Mouse (Mus musculus): ENCODE measurements around the gene Taf5.

The Taf5 gene

DNA sequence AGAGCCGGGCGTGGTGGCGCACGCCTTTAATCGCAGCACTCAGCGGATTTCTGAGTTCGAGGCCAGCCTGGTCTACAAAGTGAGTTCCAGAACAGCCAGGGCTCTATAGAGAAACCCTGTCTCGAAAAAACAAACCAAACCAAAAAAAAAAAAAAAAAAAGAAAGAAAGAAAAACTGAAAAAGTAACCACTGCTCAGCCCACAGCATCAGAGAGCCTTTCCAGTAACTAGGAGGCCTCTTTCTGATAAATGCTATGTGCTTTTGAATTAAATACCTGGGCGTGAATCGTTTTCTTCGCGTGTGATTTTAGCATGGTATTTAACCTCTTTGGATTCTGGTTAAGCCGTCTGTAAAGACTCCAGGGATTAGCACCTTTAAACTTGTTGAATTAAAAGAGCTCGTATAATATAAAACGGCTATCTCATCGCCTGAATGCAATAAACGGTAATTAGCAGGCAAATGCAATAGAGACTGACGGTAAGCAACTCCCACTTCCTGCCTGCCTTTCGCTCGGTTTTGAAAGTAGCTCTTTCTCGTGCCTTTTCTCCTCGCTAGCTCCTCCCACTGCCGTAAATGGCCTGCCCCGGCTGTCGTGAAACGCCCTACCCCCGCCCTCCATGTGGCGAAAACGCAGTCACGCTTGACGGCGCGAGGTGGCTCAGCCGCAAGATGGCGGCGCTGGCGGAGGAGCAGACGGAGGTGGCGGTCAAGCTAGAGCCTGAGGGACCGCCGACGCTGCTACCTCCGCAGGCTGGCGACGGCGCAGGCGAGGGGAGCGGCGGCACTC lies at the start of gene Taf5:
TSS of gene Taf5 (plus strand) at position 651 of the 787 bp plus-strand sequence.
- DNase-seq = peak; percentile 98 to 99

DNA sequence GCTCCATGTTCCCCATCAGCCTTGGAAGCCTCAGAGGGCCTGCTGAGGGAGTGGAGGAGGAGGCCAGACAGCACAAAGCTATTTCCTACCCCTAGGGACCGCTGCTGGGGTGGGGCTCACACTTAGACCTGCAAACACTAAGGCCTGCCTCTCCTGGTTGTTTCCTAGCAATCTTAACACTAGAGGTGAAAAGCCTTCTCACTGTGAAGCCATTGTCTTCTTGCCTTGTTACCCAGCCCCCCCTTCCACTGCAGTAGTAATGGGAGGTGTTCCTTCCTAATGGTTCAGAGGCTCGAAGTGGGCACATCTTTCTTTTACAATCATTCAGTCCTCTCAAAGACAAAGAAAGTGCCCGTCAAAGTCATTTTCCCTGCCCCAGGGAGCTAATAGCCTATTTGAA lies 49.7 kb upstream of the Taf5 start:
- no peak for DNase-seq

DNA sequence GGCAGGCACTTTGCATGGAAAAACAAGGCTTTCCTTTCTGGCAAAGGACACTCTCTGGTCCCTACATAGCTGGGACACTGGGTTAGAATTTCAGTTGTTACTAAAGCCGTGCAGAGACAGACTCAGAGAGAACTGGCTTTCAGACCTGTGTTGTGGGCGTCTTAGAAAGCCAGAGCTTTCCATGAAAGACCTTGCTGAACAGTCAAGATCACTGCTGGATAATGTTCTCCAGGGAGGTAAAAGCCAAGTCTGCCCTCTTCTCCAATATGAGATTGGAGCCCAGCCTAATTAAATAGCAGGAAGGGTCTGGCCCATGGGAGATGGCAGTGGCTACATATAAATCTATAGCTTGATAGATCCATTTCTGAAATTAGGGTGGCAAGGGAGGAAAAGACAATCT lies 49.2 kb upstream of the Taf5 start:
- DNase-seq = no peak

DNA sequence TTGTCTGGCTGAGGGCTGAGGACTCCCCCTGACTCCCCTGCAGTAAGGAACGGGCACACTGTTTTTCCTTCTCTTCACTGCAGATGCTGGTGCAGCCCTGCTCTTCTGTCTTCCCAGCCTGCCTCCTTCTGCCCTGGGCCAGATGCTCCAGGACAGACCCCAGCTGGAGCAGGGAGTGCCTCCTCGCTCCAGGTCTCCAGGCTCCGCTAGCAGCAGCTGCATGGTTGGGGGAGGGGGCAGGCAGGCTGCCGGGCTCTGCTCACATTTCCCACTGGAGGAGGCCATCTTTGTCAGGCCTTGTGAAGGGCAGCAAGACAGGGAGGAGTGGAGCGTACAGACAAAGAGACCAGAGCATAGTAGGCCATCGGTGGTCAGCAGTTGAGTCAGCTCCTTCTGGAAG lies 48.2 kb upstream of the Taf5 start:
- no peak for DNase-seq

DNA sequence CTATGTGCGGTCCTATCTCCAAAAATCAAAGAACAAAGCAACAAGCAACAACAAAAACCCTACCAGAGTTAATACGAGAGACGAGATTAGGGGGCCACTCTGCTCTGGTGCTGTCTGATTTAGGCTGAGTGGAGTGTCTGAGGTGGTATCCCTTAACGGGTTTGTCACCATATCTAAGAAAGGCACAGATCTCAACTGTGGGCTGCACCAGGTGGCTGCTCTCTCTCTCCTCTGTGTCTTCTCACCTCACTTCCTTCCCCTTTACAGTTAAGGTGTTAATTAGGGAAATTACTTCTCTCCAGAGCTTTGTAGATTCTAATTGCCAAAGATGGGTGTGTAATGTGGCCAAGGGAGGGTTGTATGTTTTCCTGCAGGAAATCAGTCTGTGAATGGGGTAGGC lies 44.8 kb upstream of the Taf5 start:
- no peak for DNase-seq

DNA sequence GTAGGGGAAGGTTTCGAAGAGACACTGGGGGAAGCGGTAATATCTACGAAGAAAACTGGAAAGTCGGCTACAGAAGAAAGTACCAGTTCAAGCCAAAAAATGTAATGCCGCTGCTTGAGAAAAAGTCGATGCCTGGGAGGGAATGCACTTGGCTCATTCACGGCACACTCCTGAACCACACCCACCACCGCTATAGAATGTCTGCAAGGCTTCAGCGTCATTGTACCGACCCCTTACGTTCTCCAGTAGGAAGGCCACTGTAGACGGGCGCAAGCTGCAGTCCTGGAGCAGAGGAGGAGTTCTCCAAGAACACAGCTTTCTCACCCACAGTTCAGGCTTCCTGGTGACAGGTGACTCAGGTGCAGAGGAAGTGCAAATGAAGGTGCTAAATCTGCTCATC lies 44.0 kb upstream of the Taf5 start:
- no peak for DNase-seq

DNA sequence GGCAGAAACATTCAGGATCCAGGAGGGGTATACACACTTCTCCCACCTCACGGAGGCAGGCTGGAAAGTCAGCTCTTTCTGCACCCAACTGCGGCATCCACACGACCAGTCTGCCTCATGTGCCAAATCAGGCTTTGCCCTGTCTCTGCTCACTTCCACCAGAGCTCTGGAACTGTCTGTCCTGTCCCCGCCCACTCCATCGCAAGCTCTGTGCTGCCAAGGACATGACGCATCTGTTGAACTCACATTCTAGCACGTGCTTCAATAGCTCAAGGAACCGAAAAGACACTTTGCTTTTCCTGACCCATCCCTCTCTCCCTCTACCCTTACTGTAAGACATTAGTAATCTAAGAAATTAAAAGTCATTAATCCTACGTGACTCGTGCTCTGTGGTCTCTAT lies 42.6 kb upstream of the Taf5 start:
- DNase-seq = peak; percentile 21 to 55

DNA sequence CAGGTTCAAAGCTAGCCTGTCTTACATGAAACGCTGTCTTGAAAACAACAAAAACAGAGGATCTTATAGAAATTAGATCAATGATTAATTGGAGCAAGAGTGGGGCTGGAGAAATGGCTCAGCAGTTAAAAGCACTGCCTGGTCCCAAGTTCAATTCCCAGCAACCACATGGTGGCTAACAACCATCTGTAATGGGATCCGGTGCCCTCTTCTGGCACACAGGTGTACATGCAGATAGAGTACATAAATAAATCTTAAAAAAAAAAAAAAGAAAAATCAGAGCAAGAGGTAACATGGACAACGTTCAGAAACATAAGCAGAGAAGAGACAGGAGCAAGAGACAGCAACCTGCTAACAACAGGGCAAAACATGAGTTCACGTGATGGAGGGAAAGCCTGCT lies 41.0 kb upstream of the Taf5 start:
- DNase-seq = no peak

DNA sequence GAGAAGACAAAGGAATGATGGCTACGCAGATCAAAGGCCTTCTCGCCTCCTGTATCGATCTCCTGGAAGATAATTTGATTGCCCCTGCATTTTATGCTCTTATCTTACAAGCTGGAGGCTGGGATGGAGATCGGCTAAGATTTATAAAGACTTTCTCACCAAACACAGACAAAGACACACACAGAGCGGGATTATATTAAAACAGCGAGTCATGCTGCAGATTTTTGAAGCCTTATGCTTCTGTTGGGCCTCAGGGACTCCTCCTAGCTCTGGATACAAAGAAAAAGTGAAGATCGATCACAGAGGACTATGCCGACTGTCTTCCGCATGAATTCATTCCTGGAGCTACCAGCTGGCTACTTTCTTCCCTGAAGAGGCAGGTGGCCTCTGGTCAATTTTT lies 37.8 kb upstream of the Taf5 start:
- DNase-seq = no peak

DNA sequence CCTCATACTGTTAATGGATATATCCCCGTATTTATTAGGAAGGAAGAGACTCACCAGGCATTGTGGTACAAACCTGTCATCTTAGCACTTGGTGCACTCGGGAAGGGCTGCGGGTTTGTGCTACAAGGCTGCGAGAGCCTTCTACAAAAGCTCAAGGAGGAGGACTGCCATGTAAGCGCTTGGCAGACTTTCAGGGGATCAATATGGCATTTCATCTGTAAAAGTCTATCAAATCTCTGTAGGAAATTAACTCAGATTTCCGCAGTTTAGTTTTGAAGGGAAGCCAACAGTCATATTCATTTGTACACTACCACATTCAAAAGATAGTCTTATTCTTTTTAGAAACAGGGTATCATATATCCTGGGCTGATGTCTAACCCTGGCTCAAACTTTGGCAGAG lies 35.8 kb upstream of the Taf5 start:
- DNase-seq = no peak

DNA sequence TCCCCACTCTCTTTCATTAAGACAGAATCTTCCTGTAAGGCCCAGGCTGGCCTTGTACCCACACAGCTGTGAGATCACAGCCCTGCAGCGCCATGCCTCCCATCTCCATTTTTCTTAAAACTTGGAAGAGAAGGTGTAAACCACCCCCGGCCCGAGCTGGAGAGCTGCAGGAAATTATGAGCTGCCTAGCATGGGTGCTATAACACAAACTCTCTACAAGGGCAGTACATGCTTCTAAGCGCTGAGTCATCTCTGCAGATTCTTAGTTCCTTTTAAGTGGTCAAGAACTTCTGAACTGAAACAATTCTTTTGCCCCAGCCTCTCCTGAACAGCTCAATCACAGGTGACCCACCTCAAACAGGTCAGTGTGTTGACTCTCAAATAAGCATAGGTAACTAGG lies 32.6 kb upstream of the Taf5 start:
- no peak for DNase-seq

DNA sequence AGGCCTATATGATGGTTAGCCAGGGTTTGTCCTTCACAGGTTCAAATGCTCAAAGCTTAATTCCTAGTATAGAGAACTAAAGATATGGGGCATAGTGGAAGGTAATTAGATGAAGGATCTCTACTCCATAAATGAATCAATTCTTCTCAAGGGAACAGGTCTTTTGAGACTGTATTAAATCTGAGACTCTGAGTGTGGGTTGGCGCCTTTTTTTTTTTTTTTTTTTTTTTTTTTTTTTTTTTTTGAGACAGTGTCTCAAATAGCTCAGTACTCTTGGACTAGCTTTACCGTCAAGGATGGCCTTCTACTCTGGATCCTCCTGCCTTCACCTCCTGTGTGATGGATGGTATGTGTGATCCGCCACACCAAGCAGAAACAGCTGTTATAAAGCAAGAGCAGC lies 30.9 kb upstream of the Taf5 start:
- DNase-seq = no peak

DNA sequence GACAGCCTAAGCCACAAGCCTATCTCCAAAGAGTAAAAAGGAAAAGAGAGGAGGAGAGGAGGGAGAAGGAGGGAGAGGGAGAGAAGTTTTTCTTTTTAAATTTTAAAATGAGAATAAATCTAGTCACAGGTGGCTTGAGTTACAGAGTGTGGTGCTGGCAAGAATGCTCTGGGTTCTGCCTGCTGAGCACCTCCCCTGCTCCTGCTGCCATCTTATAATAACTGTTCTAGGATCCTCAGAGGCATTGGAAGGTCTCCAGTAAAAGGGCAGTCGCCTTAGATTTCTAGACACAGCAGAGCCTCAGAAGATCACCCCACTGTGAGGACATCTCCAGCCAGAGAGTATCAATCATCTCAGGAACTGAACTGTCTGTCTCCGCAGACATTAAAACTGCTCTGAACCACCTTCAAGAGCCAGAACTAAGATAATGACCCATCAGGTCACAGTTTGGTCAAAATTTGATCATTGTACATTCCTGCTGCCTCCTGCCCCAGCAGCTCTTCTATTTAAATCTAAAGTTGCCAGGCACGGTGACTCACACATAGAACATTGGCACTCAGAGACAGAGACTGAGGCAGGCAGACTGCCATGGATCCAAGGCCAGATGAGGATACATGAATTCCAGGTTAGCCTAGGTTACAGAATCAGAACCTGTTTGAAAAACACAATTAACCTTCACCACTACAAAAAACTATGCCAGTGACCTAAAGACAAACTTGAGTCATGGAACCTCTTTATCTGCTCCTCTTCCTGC lies 26.6 kb upstream of the Taf5 start:
- DNase-seq = no peak

DNA sequence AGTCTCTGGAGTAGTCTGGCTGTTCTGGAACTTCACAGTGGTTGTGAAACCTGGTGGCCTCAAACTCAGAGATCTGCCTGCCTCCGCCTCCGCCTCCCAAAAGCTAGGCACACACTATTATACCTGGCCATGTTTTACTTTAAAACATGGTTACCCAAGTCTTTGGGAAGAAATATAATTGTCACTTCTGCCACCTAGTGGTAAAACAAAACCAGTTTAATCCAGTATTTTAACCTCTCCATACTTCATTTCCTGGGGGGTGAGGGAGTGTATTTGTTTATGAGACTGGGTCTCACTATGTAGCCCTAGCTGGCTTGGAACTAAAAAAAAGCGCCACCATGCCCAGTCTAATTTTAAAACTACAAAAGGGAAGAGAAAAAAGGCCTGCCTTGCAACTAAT lies 23.9 kb upstream of the Taf5 start:
- DNase-seq = no peak

DNA sequence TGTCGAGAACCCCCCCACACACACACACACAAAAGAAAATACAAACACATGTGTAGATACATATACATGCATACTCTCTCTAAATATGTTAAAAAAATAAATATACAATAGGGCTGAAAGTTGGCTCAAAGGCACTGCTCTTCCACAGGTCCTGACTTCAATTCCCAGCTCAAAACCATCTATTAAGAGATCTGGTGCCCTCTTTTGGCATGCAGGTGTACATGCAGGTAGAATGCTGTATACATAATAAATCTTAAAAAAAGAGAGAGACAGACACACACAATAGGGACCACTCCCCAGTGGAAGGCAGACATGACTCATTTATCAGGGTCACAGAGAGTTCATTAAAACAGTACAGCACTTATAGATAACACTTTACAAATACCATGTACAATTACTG lies 21.2 kb upstream of the Taf5 start:
- no peak for DNase-seq

DNA sequence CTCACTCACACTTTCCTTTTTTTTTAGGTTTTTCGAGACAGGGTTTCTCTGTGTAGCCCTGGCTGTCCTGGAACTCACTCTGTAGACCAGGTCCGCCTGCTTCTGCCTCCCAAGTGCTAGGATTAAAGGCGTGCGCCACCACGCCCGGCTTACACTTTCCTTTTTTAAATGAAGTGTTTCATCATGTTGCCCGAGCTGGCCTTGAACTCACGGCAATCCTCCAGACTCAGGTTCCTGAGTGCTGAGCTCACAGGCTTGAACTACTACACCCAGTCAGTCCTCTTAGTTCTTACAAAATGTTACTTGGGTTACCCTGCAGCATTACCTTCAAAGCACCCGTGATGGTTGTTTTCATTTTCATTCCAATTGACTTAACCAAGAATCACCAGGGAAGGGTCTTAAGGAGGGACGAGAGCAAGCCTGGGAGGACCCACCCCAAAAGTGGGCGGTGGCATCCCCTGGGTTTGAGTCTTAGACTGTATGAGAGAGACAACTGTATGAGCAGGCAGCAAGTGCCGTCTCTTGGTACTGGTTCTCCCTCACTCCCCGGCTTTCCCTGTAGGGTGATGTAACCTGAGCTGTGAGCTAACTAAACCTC lies 20.2 kb upstream of the Taf5 start:
- DNase-seq = no peak

DNA sequence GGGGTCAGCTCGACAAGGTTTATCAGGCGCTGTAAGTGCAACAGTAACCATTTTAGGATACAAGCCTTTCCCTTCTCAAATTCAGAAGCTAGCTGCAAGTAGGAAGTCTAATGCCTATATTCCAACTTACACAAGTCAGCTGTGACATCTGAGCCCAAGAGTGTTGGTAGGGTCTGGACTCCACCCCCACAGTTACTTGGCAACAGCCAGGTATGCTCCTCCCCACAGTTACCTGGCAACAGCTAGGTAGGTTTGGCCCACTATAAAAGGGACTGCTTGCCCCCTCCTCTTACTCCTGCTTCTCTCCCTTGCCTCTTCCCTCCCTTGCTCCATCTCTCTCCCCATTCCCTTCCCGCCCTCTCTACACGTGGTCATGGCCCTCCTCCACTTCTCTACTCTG lies 18.5 kb upstream of the Taf5 start:
- no peak for DNase-seq

DNA sequence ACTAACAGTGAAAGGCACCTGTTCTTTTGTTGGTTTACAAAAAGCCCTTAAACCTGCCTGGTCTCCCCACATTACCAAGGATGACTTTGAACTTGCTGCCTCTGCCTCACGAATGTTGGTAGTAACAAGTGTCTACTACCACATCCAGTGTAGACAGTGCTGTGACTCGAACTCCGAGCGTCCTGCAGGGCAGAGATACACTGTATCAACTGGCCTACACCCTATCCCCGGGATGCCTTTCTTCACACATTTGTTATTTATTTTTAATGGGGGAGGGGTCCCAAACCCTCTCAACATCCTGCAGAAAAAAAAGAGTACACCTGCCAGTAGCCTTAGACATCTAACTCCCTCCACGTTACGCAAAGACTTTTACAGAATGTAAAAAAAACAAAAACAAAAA lies 17.7 kb upstream of the Taf5 start:
- DNase-seq = no peak

DNA sequence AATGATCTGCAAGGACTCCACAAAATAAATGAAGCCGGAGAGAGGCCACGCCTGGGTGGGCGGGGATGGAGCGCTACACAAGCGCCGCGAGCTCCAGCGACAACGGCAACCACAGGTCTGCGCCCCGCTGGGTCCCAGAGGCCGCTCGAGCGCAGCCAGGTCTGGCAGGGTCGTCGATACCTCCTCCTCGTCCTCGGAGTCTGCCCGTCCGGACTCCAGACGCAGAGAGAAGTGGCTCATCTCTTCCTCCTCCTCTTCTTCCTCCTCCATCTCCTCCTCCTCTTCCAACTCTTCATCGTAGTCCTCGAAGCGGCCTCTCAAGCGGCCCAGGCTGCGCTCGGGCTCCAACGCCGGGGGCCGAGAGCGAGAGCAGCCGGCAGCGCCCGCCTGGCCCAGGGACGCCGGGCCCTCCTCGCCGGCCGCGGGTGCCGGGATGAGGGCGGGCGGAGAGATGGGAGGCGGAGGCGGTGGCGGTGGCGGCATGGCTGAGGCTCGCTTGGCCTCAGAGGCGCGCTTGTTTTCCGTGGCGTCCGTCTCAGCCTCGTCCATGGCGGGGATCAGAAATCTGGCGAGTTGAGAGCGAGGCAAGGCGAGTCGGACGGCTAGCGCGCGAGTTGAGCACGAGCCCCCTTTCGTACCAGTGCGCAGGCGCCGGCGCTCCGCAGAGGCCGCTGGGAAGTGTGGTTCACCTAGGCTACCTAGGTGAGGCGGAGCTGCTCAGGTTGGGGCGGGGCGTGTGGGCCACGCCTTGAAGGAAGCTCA lies 17.1 kb upstream of the Taf5 start, which contains the start of gene Pcgf6:
TSS of gene Pcgf6 (minus strand) at position 636 of the 762 bp plus-strand sequence.
- DNase-seq = peak; percentile 79 to 82

DNA sequence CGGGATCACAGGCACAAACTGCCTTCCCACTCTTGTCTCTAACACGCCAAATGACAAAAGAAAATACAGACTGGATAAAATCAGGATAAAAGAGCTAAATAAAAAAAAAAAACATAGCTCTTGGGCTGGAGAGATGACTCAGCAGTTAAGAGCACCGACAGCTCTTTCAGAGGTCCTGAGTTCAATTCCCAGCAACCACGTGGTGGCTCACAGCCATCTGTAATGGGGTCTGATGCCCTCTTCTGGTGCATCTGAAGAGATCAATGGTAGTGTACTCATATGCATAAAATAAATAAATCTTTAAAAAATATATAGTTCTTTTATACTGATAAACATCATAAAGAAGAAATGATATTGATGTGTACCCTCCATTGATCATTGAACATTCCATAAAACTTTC lies 14.6 kb upstream of the Taf5 start:
- DNase-seq = no peak

DNA sequence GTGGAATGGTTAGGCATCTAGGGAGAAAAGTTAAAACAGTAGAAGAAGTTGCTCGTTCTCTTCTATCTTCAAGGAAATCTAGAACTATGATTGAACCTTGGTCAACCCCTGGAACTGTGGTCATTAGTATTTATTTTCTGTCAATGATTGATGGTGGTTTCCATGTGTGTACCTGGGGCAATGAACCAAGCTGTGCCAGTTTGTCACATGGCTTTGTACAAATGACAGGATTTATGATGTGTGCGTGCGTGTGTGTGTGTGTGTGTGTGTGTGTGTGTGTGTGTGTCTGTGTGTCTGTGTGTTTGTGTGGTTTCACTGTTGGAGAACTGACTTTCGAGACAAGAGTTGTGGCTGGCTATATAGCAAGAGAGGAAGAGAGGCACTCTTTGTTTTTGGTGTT lies 14.1 kb upstream of the Taf5 start:
- DNase-seq = no peak

DNA sequence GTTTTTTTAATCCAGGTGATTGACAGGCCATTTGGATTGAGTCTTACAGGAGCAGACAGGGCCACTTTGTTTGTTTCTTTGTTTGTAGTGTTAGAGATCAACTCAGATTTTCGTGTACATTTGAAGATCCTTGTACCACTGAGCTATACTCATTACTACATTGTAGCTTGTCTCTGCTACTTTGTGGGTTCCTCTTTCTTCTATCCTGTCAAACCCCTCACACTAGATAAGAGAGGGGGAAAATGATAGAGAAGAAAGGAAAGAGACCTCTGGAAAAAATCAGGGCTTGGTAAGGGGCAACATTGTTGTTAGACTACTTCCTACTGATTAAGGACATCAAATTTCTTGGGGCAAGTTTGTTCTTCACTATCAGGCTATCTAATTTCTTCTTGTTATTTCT lies 9.9 kb upstream of the Taf5 start:
- DNase-seq = no peak

DNA sequence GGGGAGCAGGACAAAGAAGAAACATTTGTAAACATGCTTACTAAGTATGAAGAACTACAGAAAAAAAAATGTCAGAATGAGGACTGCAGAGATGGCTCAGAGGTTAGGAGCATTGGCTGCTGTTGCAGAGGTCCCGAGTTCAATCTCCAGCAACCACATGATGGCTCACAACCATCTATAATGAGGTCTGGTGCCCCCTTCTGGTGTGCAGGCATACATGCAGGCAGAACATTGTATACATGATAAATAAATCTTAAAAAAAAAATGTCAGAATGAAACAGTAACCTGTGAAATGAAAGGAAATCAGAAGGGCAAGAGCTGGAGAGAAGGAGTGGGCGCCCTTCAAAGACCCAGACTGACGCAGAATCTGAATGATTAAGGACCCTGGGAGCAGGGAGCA lies 1.7 kb upstream of the Taf5 start:
- no peak for DNase-seq
